Mouse (Mus musculus) testis, postnatal 14 days (tissue): ENCODE measurements at regions not wholly inside any gene's neighbourhood (a gene's known extent, or its start where the extent isn't known, plus 50 kb on each side); places are given as distances from the start of the nearest gene placed in this dataset.

Source experiments
- DNase-seq: peaks from one replicate; pipeline ENCODE4 v3.0.0; 2021; ENCODE audit warnings: low spot score

- DNase-seq = no peak
Observed at GRCm38 (mm10) chr5:141054991-141055390, 54.6 kb upstream of the Card11 start.

- DNase-seq = no peak
Observed at GRCm38 (mm10) chr5:141055596-141056343, 55.4 kb upstream of the Card11 start.

GRCm38 (mm10) chr5:141058141-141058540 lies 57.8 kb upstream of the Card11 start:
- no peak for DNase-seq

- DNase-seq = no peak
Observed at GRCm38 (mm10) chr5:141058863-141059262, 58.5 kb upstream of the Card11 start.

GRCm38 (mm10) chr5:141062144-141062543 lies 61.8 kb upstream of the Card11 start:
- DNase-seq = no peak

- no peak for DNase-seq
Observed at GRCm38 (mm10) chr5:141067561-141067960, 67.2 kb upstream of the Card11 start.

- no peak for DNase-seq
Observed at GRCm38 (mm10) chr5:141074457-141074856, 74.1 kb upstream of the Card11 start.

- DNase-seq = no peak
Observed at GRCm38 (mm10) chr5:141076158-141076557, 75.8 kb upstream of the Card11 start.

- DNase-seq = no peak
Observed at GRCm38 (mm10) chr5:141076942-141077341, 76.6 kb upstream of the Card11 start.

- no peak for DNase-seq
Observed at GRCm38 (mm10) chr5:141080896-141081295, 80.5 kb upstream of the Card11 start.

- no peak for DNase-seq
Observed at GRCm38 (mm10) chr5:141084056-141084730, 83.8 kb upstream of the Card11 start.

GRCm38 (mm10) chr5:141084746-141085145 lies 84.4 kb upstream of the Card11 start:
- no peak for DNase-seq

- no peak for DNase-seq
Observed at GRCm38 (mm10) chr5:141091676-141092075, 91.3 kb upstream of the Card11 start.

- no peak for DNase-seq
Observed at GRCm38 (mm10) chr5:141093641-141094040, 93.3 kb upstream of the Card11 start.

GRCm38 (mm10) chr5:141097878-141098277 lies 97.5 kb upstream of the Card11 start:
- DNase-seq = no peak

GRCm38 (mm10) chr5:141111666-141112065 lies 111.3 kb upstream of the Card11 start:
- no peak for DNase-seq

- DNase-seq = no peak
Observed at GRCm38 (mm10) chr5:141115273-141115904, 115.0 kb upstream of the Card11 start.

- DNase-seq = no peak
Observed at GRCm38 (mm10) chr5:141115963-141116362, 115.6 kb upstream of the Card11 start.

- DNase-seq = no peak
Observed at GRCm38 (mm10) chr5:141125870-141126269, 115.4 kb upstream of the Sdk1 start.

GRCm38 (mm10) chr5:141126536-141126935 lies 114.8 kb upstream of the Sdk1 start:
- no peak for DNase-seq

GRCm38 (mm10) chr5:141131036-141131435 lies 110.3 kb upstream of the Sdk1 start:
- DNase-seq = no peak

GRCm38 (mm10) chr5:141131906-141132305 lies 109.4 kb upstream of the Sdk1 start:
- no peak for DNase-seq

- no peak for DNase-seq
Observed at GRCm38 (mm10) chr5:141136239-141136638, 105.1 kb upstream of the Sdk1 start.
